Mouse (Mus musculus) layer of hippocampus, adult 18-20 months (tissue): Measurements from ENCODE around the gene Lrrc28. TPM values are rescaled to one million over a fixed set of nuclear protein-coding genes. Genes with fewer than 3 reads are reported as not detected.

Experiments
- DNase-seq, 2 experiments: peaks; one replicate each; pipeline ENCODE4 v3.0.0; 2022; ENCODE audit warnings: low spot score in 2 of 2
- total RNA-seq, 2 experiments: library from RNA; stranded (reverse); gene quantifications; 2 replicates each; pipeline ENCODE4 v1.2.3; 2021

Gene Lrrc28
- total RNA-seq, 2 experiments from 2014 or later: 37.5 to 41.0 TPM

- DNase-seq: no peak
Observed at GRCm38 (mm10) chr7:67500076-67500828, 144.8 kb downstream of the Lrrc28 start.

- DNase-seq: no peak
Observed at GRCm38 (mm10) chr7:67499516-67499915, 145.6 kb downstream of the Lrrc28 start.

- DNase-seq: no peak
Observed at GRCm38 (mm10) chr7:67493795-67494687, 151.0 kb downstream of the Lrrc28 start.

GRCm38 (mm10) chr7:67487889-67488411, 157.1 kb downstream of the Lrrc28 start:
- peak in 1 of 2 experiments; percentile 58 for DNase-seq

GRCm38 (mm10) chr7:67486925-67487760, 157.9 kb downstream of the Lrrc28 start:
- no peak for DNase-seq

- DNase-seq: no peak
Observed at GRCm38 (mm10) chr7:67486417-67486816, 158.7 kb downstream of the Lrrc28 start.

GRCm38 (mm10) chr7:67483698-67484097, 161.4 kb downstream of the Lrrc28 start:
- no peak for DNase-seq

GRCm38 (mm10) chr7:67479576-67480413, 165.3 kb downstream of the Lrrc28 start:
- no peak for DNase-seq

- DNase-seq: no peak
Observed at GRCm38 (mm10) chr7:67479168-67479567, 165.9 kb downstream of the Lrrc28 start.

- no peak for DNase-seq
Observed at GRCm38 (mm10) chr7:67477996-67478395, 167.1 kb downstream of the Lrrc28 start.

- DNase-seq: no peak
Observed at GRCm38 (mm10) chr7:67471295-67471694, 173.8 kb downstream of the Lrrc28 start.

- no peak for DNase-seq
Observed at GRCm38 (mm10) chr7:67468802-67469408, 176.2 kb downstream of the Lrrc28 start.

- DNase-seq: no peak
Observed at GRCm38 (mm10) chr7:67468180-67468579, 176.9 kb downstream of the Lrrc28 start.

- no peak for DNase-seq
Observed at GRCm38 (mm10) chr7:67466322-67466721, 178.7 kb downstream of the Lrrc28 start.

GRCm38 (mm10) chr7:67464633-67465032, 180.4 kb downstream of the Lrrc28 start:
- no peak for DNase-seq

GRCm38 (mm10) chr7:67463565-67463964, 181.5 kb downstream of the Lrrc28 start:
- no peak for DNase-seq
